ENCODE assay signal across 11 mouse cellular contexts in genomic region chr17:8264638-8265037, GRCm38 (mm10). TPM values are rescaled to one million over a fixed set of nuclear protein-coding genes. Genes with fewer than 3 reads are reported as not detected.
A peak's percentile ranks its signal among the peaks of the same experiment; 100 is the strongest.
DNase-seq lines count a peak whose midpoint lies in the region; ATAC-seq and TF ChIP-seq lines count a peak whose summit lies in the region.
"Not testable (repeated sequence)": the region's sequence is repeated elsewhere in the genome, so short reads cannot be mapped to it uniquely, and the experiment has no call there.
"Had no signal": no experiment of that assay in that cellular context is flagged by ENCODE, and none has a peak within 500 bp of the region (broad histone marks: within the 10 kb centered on the region; RNA-seq: fewer than 3 reads in every experiment).

No protein-coding gene starts in this region.

- H3K4me1 ChIP-seq in cortical plate, adult 2 months (ENCODE audit: control insufficient read depth, insufficient read depth, low read length); intestine, embryonic 15.5 days (replicated peaks): not testable (repeated sequence)

- not testable (repeated sequence) for TF ChIP-seq POLR2A in cortical plate, adult 2 months (IDR thresholded peaks at IDR 0.05; ENCODE audit: extremely low read depth, insufficient read depth, low read length)

- H3K27ac ChIP-seq in cortical plate, adult 2 months (ENCODE audit: insufficient read depth, low read length); intestine, embryonic 15.5 days: not testable (repeated sequence)

- H3K9me3 ChIP-seq in intestine, embryonic 15.5 days = not testable (repeated sequence)

- WGBS in intestine, embryonic 15.5 days = 11% methylated on average over 7 of the region's 7 CpGs

- H3ac ChIP-seq in C2C12 (ENCODE audit: control insufficient read depth, insufficient read length, low read depth) = not testable (repeated sequence)

- not testable (repeated sequence) for H3K4me2 ChIP-seq in intestine, embryonic 15.5 days (replicated peaks)

- TF ChIP-seq CTCF in C2C12 (IDR thresholded peaks at IDR 0.05; ENCODE audit: control insufficient read depth, insufficient read depth, insufficient read length) = peak; percentile 41
- peak; percentile 84 for TF ChIP-seq CTCF in cortical plate, adult 2 months (IDR thresholded peaks at IDR 0.05; ENCODE audit: extremely low read depth, insufficient read depth, low read length)

- ATAC-seq in intestine, embryonic 15.5 days = peak; percentile 47; the same call in 1 of the 2 replicates
- ATAC-seq in megakaryocyte progenitor cell, adult 5-6 weeks (replicated peaks; ENCODE audit: poor library complexity) = peak; percentile 87

- H3K4me3 ChIP-seq in C2C12 (ENCODE audit: insufficient read depth, poor library complexity, severe bottlenecking); cortical plate, adult 2 months (ENCODE audit: insufficient read depth, low read length); intestine, embryonic 15.5 days (replicated peaks): not testable (repeated sequence)

- peaks cover 26% of the 10 kb centered on the region for H3K27me3 ChIP-seq in C2C12 (ENCODE audit: control insufficient read depth, insufficient read depth, insufficient read length)
- not testable (repeated sequence) for H3K27me3 ChIP-seq in intestine, embryonic 15.5 days (replicated peaks)

- not testable (repeated sequence) for H3K79me3 ChIP-seq in C2C12 (ENCODE audit: low read depth)

- not testable (repeated sequence) for H3K79me2 ChIP-seq in C2C12 (ENCODE audit: control insufficient read depth, insufficient read depth)

- DNase-seq in adrenal gland, postnatal 10 days = peak; percentile 58
- peak; percentile 16 to 47 for DNase-seq in frontal cortex, postnatal 25 days (ENCODE audit: low spot score in 2 of 2)
- DNase-seq in left cerebral cortex, adult 18-20 months (ENCODE audit: low spot score in 2 of 2) = peak; percentile 55 to 57
- DNase-seq in right cerebral cortex, postnatal 25 days = peak; percentile 48

- H3K9ac ChIP-seq in intestine, embryonic 15.5 days = not testable (repeated sequence)

- not testable (repeated sequence) for H3K36me3 ChIP-seq in C2C12 (ENCODE audit: control insufficient read depth, insufficient read depth); intestine, embryonic 15.5 days

RNA-seq across cellular contexts. Expression of gene Mpc1, which starts 18.1 kb away (rescaled TPM):
- polyA plus RNA-seq in C2C12 (2012; fragmentation: generic; extraction: Trizol) = 27.9 TPM
- total RNA-seq in adrenal gland, postnatal 10 days (2021) = 100 to 1,000 TPM; 347 to 385 TPM
- 398 and 433 TPM in 2 replicates for polyA plus RNA-seq in cortical plate, adult 2 months (2012; rRNA removed)
- 192 and 199 TPM in 2 replicates for polyA plus RNA-seq in intestine, embryonic 15.5 days (2015; fragmentation: Nextera tagmentation; extraction: Ambion mirVana)
- 100 to 1,000 TPM; 161 to 169 TPM for total RNA-seq in left cerebral cortex, adult 18-20 months (2021)
- total RNA-seq in megakaryocyte progenitor cell, adult 5-6 weeks (2015) = 234 and 269 TPM in 2 replicates
- total RNA-seq in megakaryocyte progenitor cell, adult 5-6 weeks (2017) = 143 and 175 TPM in 2 replicates

RNA-seq across cellular contexts. Expression of gene Ccr6, which starts 28.8 kb away (rescaled TPM):
- not detected for polyA plus RNA-seq in C2C12 (2012; fragmentation: generic; extraction: Trizol)
- under 1 TPM; 0.61 to 0.93 TPM for total RNA-seq in adrenal gland, postnatal 10 days (2021)
- polyA plus RNA-seq in cortical plate, adult 2 months (2012; rRNA removed) = 0.42 TPM in 1 of 2 replicates, not detected in the other
- 0.50 and 0.86 TPM in 2 replicates for polyA plus RNA-seq in intestine, embryonic 15.5 days (2015; fragmentation: Nextera tagmentation; extraction: Ambion mirVana)
- under 1 TPM in 1 of 2 experiments, not detected in 1; 0.46 TPM for total RNA-seq in left cerebral cortex, adult 18-20 months (2021)
- not detected in 2 replicates for total RNA-seq in megakaryocyte progenitor cell, adult 5-6 weeks (2015)
- not detected in 2 replicates for total RNA-seq in megakaryocyte progenitor cell, adult 5-6 weeks (2017)
- total RNA-seq: gastrocnemius, postnatal 4 days; left cerebral cortex, postnatal 10 days had no signal
- polyA plus RNA-seq: neural tube, embryonic 12.5 days had no signal

RNA-seq across cellular contexts. Expression of gene Sft2d1, which starts 46.3 kb away (rescaled TPM):
- 51.6 TPM for polyA plus RNA-seq in C2C12 (2012; fragmentation: generic; extraction: Trizol)
- total RNA-seq in adrenal gland, postnatal 10 days (2021) = 10 to 100 TPM; 38.4 to 45.0 TPM
- polyA plus RNA-seq in cortical plate, adult 2 months (2012; rRNA removed) = 117 and 124 TPM in 2 replicates
- polyA plus RNA-seq in intestine, embryonic 15.5 days (2015; fragmentation: Nextera tagmentation; extraction: Ambion mirVana) = 78.7 and 79.0 TPM in 2 replicates
- 10 to 100 TPM; 62.1 to 63.8 TPM for total RNA-seq in left cerebral cortex, adult 18-20 months (2021)
- total RNA-seq in megakaryocyte progenitor cell, adult 5-6 weeks (2015) = 150 and 173 TPM in 2 replicates
- 35.1 and 47.8 TPM in 2 replicates for total RNA-seq in megakaryocyte progenitor cell, adult 5-6 weeks (2017)
